Mouse (Mus musculus) lung, postnatal 0 days (tissue): ENCODE measurements around the gene Uts2b.

Experiments used
- CTCF ChIP-seq: IDR thresholded peaks from 2 replicates; pipeline ENCODE4 v1.5.1; 2016; ENCODE audit warnings: antibody characterized with exemption, mild to moderate bottlenecking
- EP300 ChIP-seq: IDR thresholded peaks from 2 replicates; pipeline ENCODE4 v1.6.1; 2016; ENCODE audit warnings: antibody characterized with exemption, mild to moderate bottlenecking, control low read depth

- no peak for TF ChIP-seq CTCF
- TF ChIP-seq EP300: no peak
Observed at GRCm38 (mm10) chr16:27404107-27404506, 34.1 kb upstream of the Uts2b start.
